Mouse (Mus musculus) heart, adult 10 weeks (tissue): Measurements from ENCODE around the gene Phf19. TPM values are rescaled to one million over a fixed set of nuclear protein-coding genes. Genes with fewer than 3 reads are reported as not detected.

Source experiments
- polyA plus RNA-seq: library from polyadenylated mRNA; stranded (reverse); fragments of 350-450 nt; fragmentation: Illumina TruSeq; extraction: RNeasy Lipid Tissue Mini Kit (QIAGEN cat#74804); gene quantifications from one replicate; pipeline ENCODE4 v1.2.3, GENCODE M21; 2014; ENCODE audit warnings: low read depth, low replicate concordance

Phf19 gene
- polyA plus RNA-seq = 0.86 TPM

DNA sequence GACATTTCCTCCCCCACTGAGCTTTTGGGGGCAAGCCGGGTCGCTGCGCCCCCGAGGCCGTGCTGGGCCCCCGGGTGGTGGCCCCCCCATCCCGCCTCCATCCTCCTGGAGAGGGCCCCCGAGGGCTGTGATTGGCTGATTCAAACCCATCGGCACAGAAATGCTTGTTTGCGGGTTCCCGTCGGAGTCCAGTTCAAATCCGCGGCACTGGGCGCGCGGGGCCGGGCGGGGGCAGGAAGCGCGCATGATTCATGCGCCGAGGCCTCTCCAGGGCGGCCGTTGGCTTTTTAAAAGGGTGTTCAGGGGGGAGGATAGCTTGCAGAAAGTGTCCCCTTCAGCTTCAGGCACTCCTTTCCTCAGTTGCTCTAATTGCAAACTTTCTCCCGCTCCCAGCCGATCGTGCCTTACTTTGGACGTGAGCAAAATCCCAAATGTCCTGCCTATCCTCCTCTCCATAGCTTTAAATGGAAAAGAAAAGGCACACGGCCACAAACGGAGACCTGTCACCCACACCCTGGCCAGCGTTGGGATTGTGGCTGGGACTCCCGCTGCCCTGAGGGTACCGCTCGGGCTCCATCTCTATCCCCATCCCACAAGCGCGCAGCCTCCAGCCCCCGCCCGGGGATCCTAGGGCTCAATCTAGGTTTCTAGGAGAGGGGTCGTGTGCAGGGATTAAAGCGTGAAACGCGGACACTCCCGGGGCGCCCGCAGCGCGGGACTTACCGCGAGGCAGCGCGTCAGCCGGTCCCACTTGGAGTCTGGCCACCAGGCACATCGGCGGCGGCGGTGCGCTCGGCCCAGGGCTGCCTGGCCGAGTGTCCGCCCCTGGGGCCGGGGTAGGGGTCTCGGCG, at the start of gene Phf19:
Gene Phf19 (minus strand): TSS at position 809 of the 851 bp plus-strand sequence.

DNA sequence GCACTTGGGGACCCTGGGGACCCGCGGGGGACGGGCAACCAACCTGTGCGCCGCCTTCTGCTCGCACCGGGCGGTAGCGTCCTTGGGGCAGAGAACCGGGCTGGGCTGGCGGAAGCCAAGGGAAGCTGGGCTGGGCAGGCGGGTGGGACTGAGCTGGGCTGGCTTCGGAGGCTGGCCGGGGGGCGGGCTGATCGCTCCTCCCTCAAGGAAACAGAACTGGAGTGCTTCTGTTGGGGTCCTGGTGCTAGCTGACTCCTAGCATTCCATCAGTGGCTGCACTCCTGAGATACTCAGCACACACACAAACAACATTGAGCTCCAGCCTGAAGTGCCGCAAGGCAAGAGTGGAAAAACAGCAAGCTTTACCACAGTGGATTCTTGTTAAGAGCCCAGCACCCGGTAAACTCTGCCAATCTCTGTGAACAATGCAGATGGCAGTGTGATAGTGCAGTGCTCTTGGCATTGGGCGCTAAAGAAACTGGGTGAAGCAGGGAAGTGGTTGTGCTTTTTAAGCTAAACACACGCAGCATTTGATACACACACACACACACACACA, 47.7 kb upstream of the Phf19 start, which contains the start of gene Traf1:
Gene Traf1 (minus strand): TSS at position 292 of the 556 bp plus-strand sequence.

DNA sequence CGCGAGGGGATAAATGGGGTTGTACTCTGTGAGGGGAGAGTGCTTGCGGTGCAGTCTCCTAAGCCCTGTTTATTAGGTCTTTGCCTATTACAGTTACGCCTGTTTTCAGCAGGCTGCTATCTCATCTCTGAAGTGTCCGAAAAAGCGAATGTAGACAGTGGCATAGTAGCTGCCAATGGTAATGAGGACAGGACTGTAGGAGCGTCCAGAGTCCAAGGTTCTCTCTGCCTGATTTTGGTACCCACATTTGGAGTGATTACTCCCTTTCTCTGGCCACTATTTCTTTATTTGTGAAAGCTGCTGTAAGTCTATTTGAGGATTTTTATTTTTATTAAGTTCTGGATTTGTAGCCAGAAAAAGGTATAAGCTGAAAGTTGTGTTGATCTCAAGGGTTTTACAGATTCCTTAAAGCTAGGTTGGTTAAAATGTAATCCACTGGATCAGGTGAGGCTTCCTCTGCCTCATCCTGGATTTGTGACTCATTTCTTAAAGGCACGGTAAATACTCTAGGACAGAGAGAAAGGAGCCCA, 38.9 kb downstream of the Phf19 start, which contains the start of gene Psmd5:
Gene Psmd5 (minus strand): TSS at position 153 of the 530 bp plus-strand sequence.

GRCm38 (mm10) chr2:34874271-34874670, 39.6 kb downstream of the Phf19 start, which contains the start of gene Cutal:
Gene Cutal (plus strand): TSS chr2:34874396.

Other genes starting within 250 kb of the Phf19 start
- gene Gapvd1, start 158.8 kb downstream of the Phf19 start, polyA plus RNA-seq = 29.6 TPM
- 447 TPM for gene Hspa5, start 142.1 kb downstream of the Phf19 start, polyA plus RNA-seq
- 17.5 TPM for gene Rabepk, start 114.1 kb downstream of the Phf19 start, polyA plus RNA-seq
- 50.6 TPM for gene Fbxw2, start 87.7 kb downstream of the Phf19 start, polyA plus RNA-seq
- not detected for gene Gm34653, start 81.0 kb downstream of the Phf19 start, polyA plus RNA-seq
- 0.97 TPM for gene Cutal, start 39.6 kb downstream of the Phf19 start, polyA plus RNA-seq
- 13.9 TPM for gene Psmd5, start 39.1 kb downstream of the Phf19 start, polyA plus RNA-seq
- 1.2 TPM for gene Traf1, start 47.7 kb upstream of the Phf19 start, polyA plus RNA-seq
- not detected for gene Hc, start 147.4 kb upstream of the Phf19 start, polyA plus RNA-seq
- gene AI182371, start 187.5 kb upstream of the Phf19 start, polyA plus RNA-seq = 0.58 TPM
- 12.3 TPM for gene Cntrl, start 195.5 kb upstream of the Phf19 start, polyA plus RNA-seq